Mouse (Mus musculus) megakaryocyte, embryonic 14.5 days (primary cell): ENCODE results near the gene Yif1b. TPM values are rescaled to one million over a fixed set of nuclear protein-coding genes. Genes with fewer than 3 reads are reported as not detected.
"Not testable (repeated sequence)": the region's sequence is repeated elsewhere in the genome, so short reads cannot be mapped to it uniquely, and the experiment has no call there.

Experiments
- H3K27me3 ChIP-seq: replicated peaks from 2 replicates; pipeline ENCODE3; 2012; ENCODE audit warnings: inconsistent platforms
- H3K36me3 ChIP-seq: replicated peaks from 2 replicates; pipeline ENCODE3; 2012; ENCODE audit warnings: low read length, inconsistent platforms, mixed read lengths
- H3K4me1 ChIP-seq: 2 replicates; pipeline ENCODE4 v1.6.1; 2012; ENCODE audit warnings: inconsistent platforms
- H3K4me3 ChIP-seq: replicated peaks from 2 replicates; pipeline ENCODE3; 2012; ENCODE audit warnings: moderate library complexity, mild to moderate bottlenecking, inconsistent platforms
- H3K9me3 ChIP-seq: 2 replicates; pipeline ENCODE4 v1.6.1; 2012; ENCODE audit warnings: inconsistent platforms
- FLI1 ChIP-seq: IDR thresholded peaks from 2 replicates; pipeline ENCODE4 v1.6.1; 2012; ENCODE audit warnings: low read length, inconsistent platforms, mixed read lengths
- GATA1 ChIP-seq: IDR thresholded peaks from 3 replicates; pipeline ENCODE4 v1.6.1; 2012; ENCODE audit warnings: mixed read lengths, low read length, inconsistent platforms, borderline replicate concordance
- polyA plus RNA-seq: library from polyadenylated mRNA; stranded (reverse); fragments of >175 nt; gene quantifications from 2 replicates; pipeline ENCODE4 v1.2.3, GENCODE M21; 2012; ENCODE audit warnings: low replicate concordance; ENCODE audit not compliant: insufficient read depth

Gene Yif1b
- polyA plus RNA-seq, 1 experiment = 1,324 TPM

GRCm38 (mm10) chr7:29214846-29215245 is 23.3 kb upstream of the Yif1b start:
- no peak overlapping the region for H3K4me3 ChIP-seq
- H3K27me3 ChIP-seq = no peaks in the 10 kb centered on the region
- no peak for TF ChIP-seq GATA1
- no peak for TF ChIP-seq FLI1
- peaks cover 64% of the 10 kb centered on the region for H3K9me3 ChIP-seq
- peaks cover 25% of the 10 kb centered on the region for H3K4me1 ChIP-seq
- peaks cover 46% of the 10 kb centered on the region for H3K36me3 ChIP-seq

- Histone ChIP-seq H3K36me3 (peaks cover 96% of the 10 kb centered on the region), H3K4me1 (peaks cover 52% of the 10 kb centered on the region), H3K4me3 (no peak overlapping the region), H3K9me3 (peaks cover 22% of the 10 kb centered on the region), H3K27me3 (no peaks in the 10 kb centered on the region)
- TF ChIP-seq FLI1 (no peak), GATA1 (no peak)
These were observed 13.3 kb upstream of the Yif1b start for GRCm38 (mm10) chr7:29224756-29225394.

GRCm38 (mm10) chr7:29225520-29225919 is 12.6 kb upstream of the Yif1b start:
- peaks cover 95% of the 10 kb centered on the region for H3K36me3 ChIP-seq
- H3K27me3 ChIP-seq = no peaks in the 10 kb centered on the region
- peaks cover 16% of the 10 kb centered on the region for H3K9me3 ChIP-seq
- peaks cover 59% of the 10 kb centered on the region for H3K4me1 ChIP-seq
- no peak overlapping the region for H3K4me3 ChIP-seq
- TF ChIP-seq GATA1 = no peak
- TF ChIP-seq FLI1 = no peak

GRCm38 (mm10) chr7:29228202-29228601 is 9.9 kb upstream of the Yif1b start:
- TF ChIP-seq GATA1 = no peak
- TF ChIP-seq FLI1 = no peak
- Histone ChIP-seq H3K27me3 (no peaks in the 10 kb centered on the region), H3K4me1 (peaks cover 83% of the 10 kb centered on the region), H3K36me3 (peaks cover 71% of the 10 kb centered on the region), H3K4me3 (no peak overlapping the region), H3K9me3 (no peaks in the 10 kb centered on the region)

- TF ChIP-seq GATA1 (no peak; the same call in 2 of the 3 replicates), FLI1 (no peak)
- peak overlapping the region; percentile 78 for H3K4me3 ChIP-seq
- no peaks in the 10 kb centered on the region for H3K27me3 ChIP-seq
- H3K9me3 ChIP-seq = no peaks in the 10 kb centered on the region
- peaks cover 89% of the 10 kb centered on the region for H3K4me1 ChIP-seq
- H3K36me3 ChIP-seq = peaks cover 48% of the 10 kb centered on the region
These were observed 7.6 kb upstream of the Yif1b start for GRCm38 (mm10) chr7:29230560-29230959.

- H3K4me3 ChIP-seq = peak overlapping the region; percentile 97
- peaks cover 92% of the 10 kb centered on the region for H3K4me1 ChIP-seq
- no peaks in the 10 kb centered on the region for H3K27me3 ChIP-seq
- H3K9me3 ChIP-seq = no peaks in the 10 kb centered on the region
- TF ChIP-seq FLI1 (no peak), GATA1 (no peak)
- H3K36me3 ChIP-seq = peaks cover 38% of the 10 kb centered on the region
These were observed 6.6 kb upstream of the Yif1b start for GRCm38 (mm10) chr7:29231517-29231916.

- Histone ChIP-seq H3K4me1 (peaks cover 90% of the 10 kb centered on the region), H3K4me3 (peak within 1 kb of the TSS; percentile 97), H3K36me3 (peaks cover 31% of the 10 kb centered on the region), H3K9me3 (no peaks in the 10 kb centered on the region), H3K27me3 (no peaks in the 10 kb centered on the region)
- TF ChIP-seq GATA1 (no peak), FLI1 (no peak)
These were observed 5.7 kb upstream of the Yif1b start, which contains the start of gene Kcnk6 for GRCm38 (mm10) chr7:29232247-29233013. Gene Kcnk6, minus strand, starts transcription at chr7:29232515.

GRCm38 (mm10) chr7:29233745-29234144 is 4.4 kb upstream of the Yif1b start:
- TF ChIP-seq FLI1 = no peak
- peak; percentile 23; the same call in 2 of the 3 replicates for TF ChIP-seq GATA1
- Histone ChIP-seq H3K4me1 (peaks cover 84% of the 10 kb centered on the region), H3K9me3 (no peaks in the 10 kb centered on the region), H3K4me3 (peak overlapping the region; percentile 97), H3K27me3 (no peaks in the 10 kb centered on the region), H3K36me3 (peaks cover 20% of the 10 kb centered on the region)

GRCm38 (mm10) chr7:29234661-29235060 is 3.5 kb upstream of the Yif1b start:
- TF ChIP-seq GATA1 (no peak), FLI1 (no peak)
- no peak overlapping the region for H3K4me3 ChIP-seq
- no peaks in the 10 kb centered on the region for H3K9me3 ChIP-seq
- H3K27me3 ChIP-seq = no peaks in the 10 kb centered on the region
- peaks cover 83% of the 10 kb centered on the region for H3K4me1 ChIP-seq
- peaks cover 10% of the 10 kb centered on the region for H3K36me3 ChIP-seq

- Histone ChIP-seq H3K36me3 (peaks cover 16% of the 10 kb centered on the region), H3K27me3 (no peaks in the 10 kb centered on the region), H3K4me3 (peak overlapping the region; percentile 30), H3K4me1 (peaks cover 83% of the 10 kb centered on the region), H3K9me3 (no peaks in the 10 kb centered on the region)
- no peak for TF ChIP-seq GATA1
- TF ChIP-seq FLI1 = no peak
These were observed 1.5 kb upstream of the Yif1b start for GRCm38 (mm10) chr7:29236593-29236992.

GRCm38 (mm10) chr7:29237596-29237995 is 533 bp upstream of the Yif1b start:
- H3K27me3 ChIP-seq, H3K9me3 ChIP-seq: not testable (repeated sequence)
- Histone ChIP-seq H3K4me3 (peak overlapping the region; percentile 95), H3K4me1 (peaks cover 83% of the 10 kb centered on the region), H3K36me3 (peaks cover 24% of the 10 kb centered on the region)
